Mouse (Mus musculus) A20 (cell line): Measurements from ENCODE around the gene Ddx23.
A peak's percentile ranks its signal among the peaks of the same experiment; 100 is the strongest.

Experiments used
- DNase-seq: peaks from one replicate; pipeline ENCODE4 v3.0.0-alpha.2; 2011; ENCODE audit warnings: low read depth, low spot score

The Ddx23 gene

GRCm38 (mm10) chr15:98674994-98675545 is 12.4 kb upstream of the Ddx23 start:
- no peak for DNase-seq

- no peak for DNase-seq
Measured at GRCm38 (mm10) chr15:98674284-98674993, 11.7 kb upstream of the Ddx23 start.

DNA sequence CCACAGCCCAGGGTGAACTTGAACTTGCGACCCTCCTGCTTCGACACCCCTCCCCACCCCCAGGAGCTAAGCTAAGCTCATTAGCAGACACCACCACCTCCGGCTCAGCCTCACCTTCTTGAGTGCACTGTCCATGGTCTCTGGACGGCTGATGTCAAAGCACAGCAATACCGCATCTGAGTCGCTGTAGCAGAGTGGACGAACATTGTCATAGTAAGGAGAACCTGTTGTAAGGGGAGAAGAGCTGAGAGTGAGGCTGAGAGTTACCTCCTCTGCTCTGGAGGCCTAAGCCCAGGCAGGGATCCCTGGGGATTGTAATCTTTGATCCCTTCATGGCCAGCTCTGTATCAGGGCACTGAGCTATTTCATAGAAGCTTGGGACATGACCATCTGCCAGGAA is 11.0 kb upstream of the Ddx23 start:
- DNase-seq: no peak

- no peak for DNase-seq
Measured at GRCm38 (mm10) chr15:98672592-98672991, 9.9 kb upstream of the Ddx23 start.

DNA sequence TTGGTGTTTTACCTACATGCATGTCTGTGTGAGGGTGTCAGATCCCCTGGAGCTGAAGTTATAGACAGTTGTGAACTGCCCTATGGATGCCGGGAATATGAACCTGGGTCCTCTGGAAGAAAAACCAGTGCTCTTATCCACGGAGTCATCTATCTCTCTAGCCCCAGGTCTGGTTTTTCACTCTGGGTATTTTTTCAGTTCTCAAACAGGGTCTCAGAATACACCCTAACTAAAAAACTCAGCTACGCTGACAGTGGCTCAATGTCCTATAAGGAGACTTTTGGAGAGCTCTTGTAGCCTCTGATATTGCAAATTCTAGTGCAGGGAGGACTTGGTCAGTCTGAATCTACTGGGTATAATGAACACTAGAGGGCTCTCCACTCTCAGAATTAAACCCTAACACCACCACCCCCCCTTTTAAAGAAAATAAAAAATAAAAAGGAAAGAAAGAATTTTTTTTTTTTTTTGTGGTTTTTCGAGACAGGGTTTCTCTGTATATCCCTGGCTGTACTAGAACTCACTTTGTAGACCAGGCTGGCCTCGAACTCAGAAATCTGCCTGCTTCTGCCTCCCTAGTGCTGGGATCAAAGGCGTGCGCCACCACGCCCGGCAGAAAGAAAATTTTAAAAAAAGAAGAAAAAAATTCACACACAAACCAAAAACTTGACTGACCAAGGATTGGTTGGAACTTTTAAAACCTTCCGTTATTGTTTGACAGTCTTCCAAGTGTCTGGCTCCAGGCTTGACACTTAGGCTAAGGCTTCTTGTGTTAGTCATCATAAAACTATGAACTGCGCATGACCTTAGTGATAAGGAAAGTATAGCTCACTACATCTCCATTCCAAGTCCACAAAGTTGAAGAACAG is 1.6 kb upstream of the Ddx23 start:
- DNase-seq: peak; percentile 61

- DNase-seq: no peak
Measured at GRCm38 (mm10) chr15:98662198-98662566, 512 bp downstream of the Ddx23 start.

DNA sequence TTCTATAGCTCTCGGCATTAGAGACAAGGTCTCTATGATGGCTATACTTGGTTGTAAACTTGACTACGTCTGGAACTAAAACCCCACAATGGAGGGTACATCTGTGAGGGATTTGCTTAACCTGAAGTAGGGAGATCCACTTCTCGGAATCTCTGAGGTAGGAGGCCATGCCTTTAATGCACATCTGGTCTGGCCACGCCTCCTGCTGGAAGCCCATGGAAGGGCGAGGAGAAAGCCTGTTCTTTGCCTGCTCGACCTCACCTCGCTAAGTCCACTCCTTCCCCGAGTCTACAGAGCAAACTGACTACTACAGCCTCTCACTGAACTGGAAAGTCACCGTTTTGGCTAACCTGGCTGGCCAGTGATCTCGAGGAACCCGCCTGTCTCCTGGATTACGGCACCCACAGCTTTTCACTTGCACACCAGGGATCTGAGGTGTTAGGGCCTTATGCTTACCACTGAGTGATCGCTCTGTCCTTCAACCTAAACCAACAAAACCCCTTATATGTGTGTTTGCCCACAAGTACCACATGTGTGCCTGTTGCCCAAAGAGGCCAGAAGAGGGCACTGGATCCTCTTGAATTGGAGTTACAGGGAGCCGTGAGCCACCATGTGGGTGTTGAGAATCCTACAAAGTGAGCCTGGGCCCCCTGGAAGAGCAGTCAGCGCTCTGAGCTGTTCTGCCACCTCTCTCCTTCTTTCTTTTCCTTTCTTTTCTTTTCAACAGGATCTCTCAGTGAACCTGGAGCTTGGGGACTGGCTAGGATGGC is 5.5 kb downstream of the Ddx23 start:
- DNase-seq: peak; percentile 22

- DNase-seq: no peak
Measured at GRCm38 (mm10) chr15:98652174-98652573, 10.5 kb downstream of the Ddx23 start.

DNA sequence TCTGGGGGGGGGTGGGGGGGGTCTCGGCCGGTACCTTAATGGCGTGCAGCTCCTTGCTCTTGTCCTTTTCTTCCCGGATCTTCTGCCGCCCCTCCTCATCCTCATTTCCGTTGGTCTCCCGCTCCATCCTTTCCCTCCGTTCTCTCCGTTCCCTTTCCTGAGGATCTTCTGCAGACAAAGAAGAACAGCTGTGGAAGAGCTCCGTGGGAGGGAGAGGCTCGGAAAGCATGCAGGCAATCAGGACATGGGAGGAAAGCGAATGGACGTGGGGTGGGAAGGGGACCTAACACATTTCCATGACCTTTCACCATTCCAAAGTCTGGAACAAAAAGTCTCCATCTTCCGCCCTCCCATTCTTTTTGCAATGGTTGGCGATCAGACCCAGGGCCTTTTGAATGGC is 11.3 kb downstream of the Ddx23 start:
- DNase-seq: no peak

GRCm38 (mm10) chr15:98648071-98648470 is 14.6 kb downstream of the Ddx23 start:
- DNase-seq: no peak

DNA sequence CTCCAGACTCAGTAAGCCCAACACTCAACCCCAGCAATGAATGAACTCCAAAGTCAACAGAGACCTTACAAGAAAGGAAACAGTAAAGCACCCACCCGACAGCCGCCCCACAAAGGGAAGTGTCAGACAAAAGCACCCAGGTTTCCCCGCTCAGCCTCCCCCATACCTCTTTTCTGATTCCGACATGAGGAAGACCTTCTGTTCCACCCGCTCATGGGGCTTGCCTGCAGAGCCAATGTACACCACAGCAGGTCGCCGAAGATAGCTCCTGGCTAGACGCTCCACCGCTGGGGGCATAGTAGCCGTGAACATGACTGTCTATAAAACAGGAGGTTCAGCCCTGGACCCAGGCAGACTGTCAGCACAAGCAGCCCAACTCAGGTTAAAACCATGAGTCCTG is 15.4 kb downstream of the Ddx23 start:
- DNase-seq: no peak

DNA sequence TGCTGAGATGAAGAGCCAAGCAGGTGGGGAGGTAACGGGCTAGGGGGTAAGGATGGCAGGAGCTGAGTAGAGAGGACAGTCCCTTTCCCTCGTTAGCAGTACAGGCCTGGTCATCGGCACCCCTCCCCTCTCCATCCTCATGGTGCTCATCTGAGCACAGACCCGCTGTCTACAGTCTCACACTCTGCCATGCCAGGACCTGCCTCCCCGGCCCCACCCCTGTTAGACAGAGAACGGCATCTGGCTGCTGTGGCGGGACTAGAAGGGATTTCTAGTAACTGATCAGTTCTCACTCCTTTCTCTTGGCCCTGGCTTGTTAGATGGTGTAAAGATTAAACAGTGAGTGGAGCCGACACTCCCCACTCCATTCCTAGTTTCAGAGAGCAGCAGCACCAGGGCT is 16.0 kb downstream of the Ddx23 start:
- DNase-seq: no peak

GRCm38 (mm10) chr15:98645057-98646026 is 17.4 kb downstream of the Ddx23 start:
- no peak for DNase-seq

DNA sequence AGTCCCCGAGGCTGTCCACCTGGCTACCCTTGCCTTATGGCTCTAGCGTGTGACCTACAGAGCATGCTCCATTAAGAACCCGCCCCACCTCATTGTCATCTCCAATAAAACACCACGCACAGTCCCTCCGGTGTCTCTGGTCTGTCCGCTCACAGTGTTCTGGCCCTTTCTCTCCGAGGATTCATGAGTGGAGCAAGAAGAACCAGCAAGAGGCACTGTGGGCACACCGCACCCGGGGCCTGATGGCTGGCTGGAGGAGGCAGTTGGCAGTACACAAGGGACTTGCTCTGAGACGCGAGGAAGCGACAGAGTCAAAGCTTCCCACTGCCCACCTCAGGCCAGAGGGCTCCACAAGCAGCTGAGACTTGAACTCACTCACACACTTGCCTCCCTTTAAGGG is 18.3 kb downstream of the Ddx23 start:
- no peak for DNase-seq

- DNase-seq: no peak
Measured at GRCm38 (mm10) chr15:98640157-98640556, 22.5 kb downstream of the Ddx23 start.

GRCm38 (mm10) chr15:98637155-98637554 is 25.5 kb downstream of the Ddx23 start:
- DNase-seq: no peak

- no peak for DNase-seq
Measured at GRCm38 (mm10) chr15:98636517-98636916, 26.2 kb downstream of the Ddx23 start.

DNA sequence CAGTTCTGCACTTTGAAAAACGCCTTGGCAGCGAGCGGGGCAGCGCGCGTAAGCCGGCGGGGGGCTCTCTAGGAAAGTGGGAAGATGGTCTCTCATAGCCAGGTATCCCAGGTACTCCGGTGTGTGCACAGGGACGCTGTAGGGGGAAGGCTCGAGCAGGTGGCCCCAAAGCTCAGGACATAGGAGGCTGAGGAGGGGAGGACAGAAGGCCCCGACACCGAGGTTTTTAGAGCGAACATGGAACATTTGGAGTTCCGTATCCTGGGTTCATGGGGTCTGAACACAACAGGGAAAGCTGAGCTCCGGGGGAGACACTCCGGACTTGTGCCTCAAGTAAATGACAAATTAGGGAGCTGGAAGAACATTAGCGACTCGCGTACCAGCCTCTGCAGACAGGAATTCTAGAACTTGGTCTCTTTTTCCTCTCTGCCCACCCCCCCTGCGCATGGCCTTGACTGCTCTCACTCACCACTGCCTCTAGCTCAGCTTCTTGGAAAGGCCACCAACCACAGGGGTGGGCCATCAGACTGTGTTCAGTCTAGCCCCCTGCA is 27.3 kb downstream of the Ddx23 start:
- DNase-seq: no peak

- peak; percentile 50 for DNase-seq
Measured at GRCm38 (mm10) chr15:98634541-98635081, 28.1 kb downstream of the Ddx23 start.

GRCm38 (mm10) chr15:98633822-98634470 is 28.7 kb downstream of the Ddx23 start:
- DNase-seq: peak; percentile 35
